Mouse (Mus musculus): ENCODE measurements around the gene Pld4.

The Pld4 gene

GRCm38 (mm10) chr12:112760154-112760926 lies at the start of gene Pld4:
Pld4 (plus strand) TSS chr12:112760655.
- DNase-seq (ENCODE audit: low spot score in 2 of 2), result peak; percentile 83 to 87

GRCm38 (mm10) chr12:112713984-112714383 lies 46.5 kb upstream of the Pld4 start:
- no peak for DNase-seq (ENCODE audit: low spot score in 2 of 2)

DNA sequence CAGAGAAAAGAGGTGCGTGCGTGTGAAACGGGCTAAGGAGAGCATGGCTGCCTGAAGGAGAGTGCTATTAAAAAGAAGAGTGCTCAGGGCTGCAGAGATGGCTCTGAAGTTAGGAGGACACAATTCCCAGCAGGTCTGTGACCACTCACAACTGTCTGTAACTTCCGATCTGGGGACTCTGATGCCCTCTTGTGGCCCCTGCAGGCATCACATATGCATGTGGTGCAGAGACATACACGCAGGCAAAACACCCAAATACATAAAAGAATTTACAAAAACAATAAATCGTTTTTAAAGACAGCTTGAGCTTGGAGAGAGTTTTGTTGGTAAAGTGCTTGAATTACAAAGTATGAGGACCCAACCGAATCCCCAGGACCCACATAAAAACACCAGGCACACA lies 43.3 kb upstream of the Pld4 start:
- DNase-seq (ENCODE audit: low spot score in 2 of 2), result peak; percentile 31 to 32

DNA sequence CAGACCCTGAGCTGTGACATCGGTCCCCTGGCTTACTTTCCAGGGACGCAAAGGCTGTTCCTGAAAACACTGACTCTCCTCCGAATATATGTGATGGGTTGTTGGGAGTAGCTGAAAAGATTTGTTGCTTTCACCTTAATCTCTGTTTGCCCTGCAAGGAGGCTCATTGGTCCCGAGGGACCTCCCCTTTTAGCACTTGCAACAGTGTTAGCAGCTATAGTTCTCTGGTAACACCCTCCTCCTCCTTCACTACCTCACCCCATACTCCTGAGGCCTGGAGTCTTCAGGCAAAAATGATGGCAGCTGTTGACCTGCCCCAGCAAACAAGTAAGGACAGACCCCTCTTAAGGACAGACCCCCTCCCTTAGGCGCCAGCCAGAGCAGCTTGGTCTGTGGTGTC lies 41.5 kb upstream of the Pld4 start:
- DNase-seq (ENCODE audit: low spot score in 2 of 2), result no peak

GRCm38 (mm10) chr12:112720216-112720615 lies 40.2 kb upstream of the Pld4 start, which contains the start of gene Cep170b:
Cep170b (plus strand) TSS chr12:112720455.
- no peak for DNase-seq (ENCODE audit: low spot score in 2 of 2)

DNA sequence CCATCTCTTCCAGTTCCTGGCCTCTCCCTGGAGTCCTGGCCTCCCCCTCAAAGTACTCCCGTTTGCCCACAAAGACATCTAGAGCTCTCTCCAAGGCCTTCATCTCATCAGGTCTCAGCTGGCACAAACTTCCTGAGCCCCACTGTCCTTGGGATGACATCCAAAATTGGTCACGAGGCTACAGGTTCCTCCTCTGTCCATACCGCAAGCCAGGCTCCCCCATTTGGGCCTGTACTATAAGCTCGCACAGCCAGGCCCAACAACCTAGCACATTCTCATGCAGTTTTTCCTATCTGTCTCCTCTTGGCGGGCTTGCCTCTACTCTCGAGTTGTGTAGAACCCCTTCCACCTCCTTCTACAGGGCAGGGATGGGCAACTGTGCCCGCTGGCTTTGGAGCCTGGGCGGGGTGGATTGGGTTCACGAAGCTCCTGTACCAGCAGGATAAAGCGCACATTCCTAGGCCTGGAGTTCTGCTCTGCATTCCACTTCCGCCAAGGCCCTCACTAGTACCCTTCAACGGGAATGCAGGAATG lies 39.5 kb upstream of the Pld4 start:
- no peak for DNase-seq (ENCODE audit: low spot score in 2 of 2)

GRCm38 (mm10) chr12:112721424-112722239 lies 38.8 kb upstream of the Pld4 start:
- peak; percentile 37 to 49 for DNase-seq (ENCODE audit: low spot score in 2 of 2)

DNA sequence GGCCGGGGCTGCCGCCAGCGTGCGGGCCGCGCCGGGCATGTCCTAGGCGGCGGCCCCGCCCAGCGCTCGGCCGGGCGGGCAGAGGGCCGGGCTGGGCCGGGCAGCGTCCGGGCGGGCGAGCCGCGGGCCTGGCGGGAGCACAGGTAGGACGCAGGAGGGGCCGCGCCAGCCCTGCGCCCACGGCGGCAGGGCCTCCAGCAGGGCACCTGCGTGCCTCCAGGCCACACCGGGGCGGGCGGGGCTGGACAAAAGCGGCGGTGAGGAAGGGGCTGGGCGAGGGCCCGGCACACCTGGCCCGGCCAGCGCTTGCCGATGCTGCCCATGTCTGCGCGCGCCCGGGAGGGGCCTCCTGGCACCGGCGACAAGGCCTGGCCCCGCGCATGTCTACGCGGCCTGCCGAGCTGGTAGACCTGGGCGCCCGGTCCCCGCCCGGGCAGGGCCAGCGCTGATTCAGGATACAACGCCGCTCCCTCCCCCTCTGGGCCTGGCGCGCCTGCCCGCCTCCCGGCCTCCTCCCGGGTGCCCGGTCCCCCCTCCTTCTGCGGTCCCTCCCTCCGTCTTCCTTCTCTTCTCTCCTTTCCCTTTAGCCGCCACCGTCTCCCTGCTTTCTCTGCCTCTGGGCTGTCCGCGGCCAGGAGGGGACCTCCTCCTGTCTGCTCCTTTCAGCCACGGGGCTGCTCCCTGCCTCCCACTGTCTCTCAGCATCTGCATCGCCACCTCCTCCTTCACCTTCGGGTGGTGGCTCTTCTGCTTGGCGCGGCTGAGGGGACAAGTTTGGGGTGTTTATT lies 38.0 kb upstream of the Pld4 start:
- DNase-seq (ENCODE audit: low spot score in 2 of 2), result no peak

GRCm38 (mm10) chr12:112723028-112723330 lies 37.5 kb upstream of the Pld4 start:
- no peak for DNase-seq (ENCODE audit: low spot score in 2 of 2)

GRCm38 (mm10) chr12:112723445-112723844 lies 37.0 kb upstream of the Pld4 start:
- DNase-seq (ENCODE audit: low spot score in 2 of 2), result no peak

- DNase-seq (ENCODE audit: low spot score in 2 of 2), result peak; percentile 59 to 64
These were observed 36.2 kb upstream of the Pld4 start for GRCm38 (mm10) chr12:112724077-112724805.

DNA sequence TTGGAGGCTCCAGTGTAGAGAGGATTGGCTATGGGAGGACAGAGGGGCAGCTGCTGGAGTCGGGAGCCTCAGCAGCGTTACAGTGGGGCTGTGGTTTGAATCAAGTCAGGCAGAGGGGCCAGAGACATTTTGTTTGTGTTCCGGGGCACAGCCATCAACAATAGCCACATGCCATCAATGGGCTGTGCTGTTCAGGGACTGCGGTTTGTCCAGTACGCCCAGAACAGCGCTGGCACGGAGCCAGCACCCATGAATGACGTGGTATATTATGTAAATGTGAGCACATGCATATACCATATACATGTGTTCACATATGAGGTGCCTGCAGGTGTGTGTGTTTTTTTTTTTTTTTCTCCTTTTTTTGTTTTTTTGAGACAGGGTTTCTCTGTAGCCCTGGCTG lies 32.7 kb upstream of the Pld4 start:
- DNase-seq (ENCODE audit: low spot score in 2 of 2), result no peak

GRCm38 (mm10) chr12:112730808-112731207 lies 29.6 kb upstream of the Pld4 start:
- no peak for DNase-seq (ENCODE audit: low spot score in 2 of 2)

DNA sequence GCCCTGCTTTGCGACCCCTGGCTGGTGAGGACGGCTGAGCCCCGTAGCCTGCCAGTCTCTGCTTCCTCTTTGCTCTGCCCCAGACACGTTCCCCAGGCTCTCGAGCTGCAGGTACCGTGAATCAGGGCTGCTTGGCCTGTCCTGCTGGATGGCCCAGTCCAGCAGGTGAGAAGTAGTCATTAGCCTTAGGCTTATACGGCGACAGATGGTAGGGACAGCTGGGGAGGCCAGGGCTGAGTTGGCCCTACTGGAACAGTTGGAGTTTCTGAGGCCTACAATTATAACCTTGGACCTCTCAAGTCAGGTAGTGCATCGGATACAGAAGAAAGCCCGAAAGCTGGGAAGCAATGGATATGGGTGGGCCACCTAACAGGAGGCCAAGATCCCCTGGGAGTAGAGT lies 27.9 kb upstream of the Pld4 start:
- DNase-seq (ENCODE audit: low spot score in 2 of 2), result no peak

GRCm38 (mm10) chr12:112734108-112734820 lies 26.2 kb upstream of the Pld4 start:
- DNase-seq (ENCODE audit: low spot score in 2 of 2), result no peak

DNA sequence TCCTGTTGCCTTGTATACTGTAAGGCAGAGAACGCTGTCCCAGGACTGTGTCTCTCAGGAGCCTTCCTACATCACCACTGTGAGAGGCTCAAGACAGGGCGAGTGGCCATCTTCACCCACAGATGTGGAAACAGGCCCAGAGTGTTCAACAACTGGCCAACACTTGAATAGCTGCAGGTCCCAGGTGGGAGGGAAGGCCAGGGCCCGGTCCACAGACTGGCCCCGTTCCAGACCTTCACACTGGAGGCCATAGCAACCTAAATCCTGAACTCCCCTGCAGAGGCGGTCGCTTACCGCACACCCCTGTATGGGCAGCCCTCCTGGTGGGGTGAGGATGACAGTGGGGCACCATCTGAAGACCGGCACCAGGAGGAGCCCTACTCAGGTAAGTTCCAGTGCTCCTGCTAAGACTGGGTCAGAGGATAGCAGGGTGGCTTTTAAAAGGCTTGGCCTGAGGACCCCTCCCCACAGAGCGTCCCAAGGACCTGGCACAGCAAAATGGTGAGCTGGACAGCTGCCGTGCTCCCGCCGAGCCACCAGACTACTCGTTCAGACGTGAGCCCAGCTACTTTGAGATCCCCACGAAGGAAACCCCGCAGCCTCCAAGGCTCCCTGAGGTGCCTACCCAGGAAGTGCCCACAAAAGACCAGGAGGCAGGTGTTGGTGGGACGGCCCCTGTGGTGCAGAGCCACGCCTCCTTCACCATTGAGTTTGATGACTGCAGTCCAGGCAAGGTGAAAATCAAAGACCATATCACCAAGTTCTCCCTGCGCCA lies 25.4 kb upstream of the Pld4 start:
- DNase-seq (ENCODE audit: low spot score in 2 of 2), result no peak

- DNase-seq (ENCODE audit: low spot score in 2 of 2), result no peak
These were observed 24.4 kb upstream of the Pld4 start for GRCm38 (mm10) chr12:112735896-112736635.

DNA sequence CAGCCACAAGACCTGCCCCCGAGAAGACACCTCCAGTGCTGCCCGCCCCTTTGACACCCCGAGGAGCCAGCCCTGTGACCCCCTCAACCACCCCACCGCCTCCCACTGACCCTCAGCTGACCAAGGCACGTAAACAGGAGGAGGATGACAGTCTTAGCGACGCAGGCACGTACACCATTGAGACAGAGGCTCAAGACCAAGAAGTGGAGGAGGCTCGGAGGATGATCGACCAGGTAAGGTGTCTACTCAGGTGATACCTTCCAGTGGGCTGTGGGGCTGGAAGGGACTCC lies 23.9 kb upstream of the Pld4 start:
- no peak for DNase-seq (ENCODE audit: low spot score in 2 of 2)

DNA sequence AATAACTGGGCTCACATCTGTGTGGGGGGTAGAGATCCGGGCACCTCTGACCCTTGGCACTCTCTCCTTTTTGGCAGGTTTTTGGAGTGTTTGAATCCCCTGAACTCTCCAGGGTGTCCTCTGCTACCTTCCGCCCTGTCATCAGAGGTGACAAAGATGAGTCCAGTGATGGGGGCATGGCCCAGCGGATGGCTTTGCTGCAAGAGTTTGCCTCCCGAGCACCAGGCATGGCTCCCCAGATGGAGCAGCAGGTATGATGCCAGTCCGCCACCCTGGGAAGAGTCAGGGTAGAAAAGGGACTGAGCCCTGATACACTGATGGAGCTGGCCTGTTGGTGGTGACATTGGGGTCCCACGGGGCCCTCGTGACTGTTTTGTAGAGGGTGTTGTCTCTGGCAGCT lies 23.4 kb upstream of the Pld4 start:
- no peak for DNase-seq (ENCODE audit: low spot score in 2 of 2)

Measured in spleen, postnatal 36 days (tissue).